Mouse (Mus musculus) embryonic facial prominence, embryonic 15.5 days (tissue): ENCODE data around the gene Il10rb. TPM values are rescaled to one million over a fixed set of nuclear protein-coding genes. Genes with fewer than 3 reads are reported as not detected.
A peak's percentile ranks its signal among the peaks of the same experiment; 100 is the strongest.
"Not testable (repeated sequence)": the region's sequence is repeated elsewhere in the genome, so short reads cannot be mapped to it uniquely, and the experiment has no call there.

Experiments used
- ATAC-seq: fragments of 200-750 bp; cut with Nextera tagmentation; 2 replicates; pipeline ENCODE4 v1.8.0; 2017; ENCODE audit warnings: low read depth, moderate TSS enrichment; ENCODE audit not compliant: insufficient number of reproducible peaks, low FRiP score, low TSS enrichment
- H3K27ac ChIP-seq: fragments of 300-500 bp; sonication (generic); replicated peaks from 2 replicates; pipeline ENCODE4 v1.5.1; 2015; ENCODE audit warnings: mild to moderate bottlenecking, inconsistent platforms
- H3K27me3 ChIP-seq: fragments of 300-500 bp; sonication (generic); 2 replicates; pipeline ENCODE4 v1.6.1; 2015; ENCODE audit warnings: inconsistent platforms
- H3K36me3 ChIP-seq: fragments of 300-500 bp; sonication (generic); 2 replicates; pipeline ENCODE4 v1.6.1; 2015; ENCODE audit warnings: mild to moderate bottlenecking, inconsistent platforms
- H3K4me1 ChIP-seq: fragments of 300-500 bp; sonication (generic); 2 replicates; pipeline ENCODE4 v1.6.1; 2015; ENCODE audit warnings: inconsistent platforms
- H3K4me2 ChIP-seq: fragments of 300-500 bp; sonication (generic); replicated peaks from 2 replicates; pipeline ENCODE4 v1.6.1; 2015; ENCODE audit warnings: mild to moderate bottlenecking, inconsistent platforms
- H3K4me3 ChIP-seq: fragments of 300-500 bp; sonication (generic); replicated peaks from 2 replicates; pipeline ENCODE4 v1.5.1; 2015; ENCODE audit warnings: mild to moderate bottlenecking, inconsistent platforms
- H3K9ac ChIP-seq: fragments of 300-500 bp; sonication (generic); 2 replicates; pipeline ENCODE4 v1.6.1; 2015; ENCODE audit warnings: inconsistent platforms
- H3K9me3 ChIP-seq: fragments of 300-500 bp; sonication (generic); replicated peaks from 2 replicates; pipeline ENCODE4 v1.6.1; 2016; ENCODE audit warnings: inconsistent platforms
- WGBS: fragments of 180-500 bp; shearing (Covaris S2); methylation state at CpG from one replicate; pipeline ENCODE4 v1.1.7; 2015; 5-methylcytosine and 5-hydroxymethylcytosine counted together
- polyA plus RNA-seq: library from polyadenylated mRNA; unstranded; fragments of >200 nt; fragmentation: Nextera tagmentation; extraction: Ambion mirVana; gene quantifications from 2 replicates; pipeline ENCODE4 v1.2.1, GENCODE M21; 2015

The Il10rb gene
- polyA plus RNA-seq, 1 experiment from 2014 or later: 37.0 TPM

DNA sequence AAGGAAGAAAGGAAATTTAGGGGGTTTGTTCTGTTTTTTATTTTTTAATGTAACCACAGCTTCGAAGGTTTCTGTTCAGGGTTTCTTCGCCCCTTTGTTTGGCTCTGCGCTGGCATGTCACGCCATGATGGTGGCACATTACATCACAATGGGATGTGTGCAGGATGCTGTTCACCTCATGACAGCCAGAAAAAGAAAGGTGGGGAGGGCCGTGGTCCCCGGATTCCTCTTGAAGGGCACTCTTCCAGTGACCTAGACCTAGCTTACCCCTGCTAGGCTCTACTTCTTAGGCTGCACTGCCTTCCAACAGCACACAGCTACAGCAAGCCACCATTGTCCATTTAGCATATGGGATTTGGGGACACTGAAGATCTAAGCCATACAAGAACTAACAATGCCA lies 19.9 kb downstream of the Il10rb start:
- H3K9ac ChIP-seq: no peak overlapping the region
- no peaks in the 10 kb centered on the region for H3K27me3 ChIP-seq
- ATAC-seq: no peak
- no peak overlapping the region for H3K4me2 ChIP-seq
- 93% methylated on average over 6 of the region's 6 CpGs for WGBS
- no peak overlapping the region for H3K4me3 ChIP-seq
- no peaks in the 10 kb centered on the region for H3K4me1 ChIP-seq
- H3K27ac ChIP-seq: no peak overlapping the region
- H3K36me3 ChIP-seq: peaks cover 47% of the 10 kb centered on the region
- H3K9me3 ChIP-seq: 0 out of 2 replicates have a peak, but pooled peaks cover 3% of the 10 kb centered on the region

- Histone ChIP-seq H3K9me3 (0 out of 2 replicates have a peak, but pooled peaks cover 3% of the 10 kb centered on the region), H3K4me2 (no peak overlapping the region), H3K9ac (no peak overlapping the region), H3K4me1 (no peaks in the 10 kb centered on the region), H3K27ac (no peak overlapping the region), H3K27me3 (no peaks in the 10 kb centered on the region), H3K4me3 (no peak overlapping the region), H3K36me3 (peaks cover 44% of the 10 kb centered on the region)
- 71% methylated on average over 4 of the region's 4 CpGs for WGBS
- ATAC-seq: no peak
These were observed 20.6 kb downstream of the Il10rb start for GRCm38 (mm10) chr16:91426586-91426985.

- H3K4me2 ChIP-seq: no peak overlapping the region
- H3K4me1 ChIP-seq: 0 out of 2 replicates have a peak, but pooled peaks cover under 1% of the 10 kb centered on the region
- H3K27me3 ChIP-seq: no peaks in the 10 kb centered on the region
- H3K27ac ChIP-seq: no peak overlapping the region
- no peak overlapping the region for H3K9ac ChIP-seq
- no peak for ATAC-seq
- H3K36me3 ChIP-seq: peaks cover 36% of the 10 kb centered on the region; the same call in 1 of the 2 replicates
- H3K4me3 ChIP-seq: no peak overlapping the region
- 70% methylated on average over 5 of the region's 5 CpGs for WGBS
- 0 out of 2 replicates have a peak, but pooled peaks cover 3% of the 10 kb centered on the region for H3K9me3 ChIP-seq
These were observed 21.5 kb downstream of the Il10rb start for GRCm38 (mm10) chr16:91427461-91427860.

DNA sequence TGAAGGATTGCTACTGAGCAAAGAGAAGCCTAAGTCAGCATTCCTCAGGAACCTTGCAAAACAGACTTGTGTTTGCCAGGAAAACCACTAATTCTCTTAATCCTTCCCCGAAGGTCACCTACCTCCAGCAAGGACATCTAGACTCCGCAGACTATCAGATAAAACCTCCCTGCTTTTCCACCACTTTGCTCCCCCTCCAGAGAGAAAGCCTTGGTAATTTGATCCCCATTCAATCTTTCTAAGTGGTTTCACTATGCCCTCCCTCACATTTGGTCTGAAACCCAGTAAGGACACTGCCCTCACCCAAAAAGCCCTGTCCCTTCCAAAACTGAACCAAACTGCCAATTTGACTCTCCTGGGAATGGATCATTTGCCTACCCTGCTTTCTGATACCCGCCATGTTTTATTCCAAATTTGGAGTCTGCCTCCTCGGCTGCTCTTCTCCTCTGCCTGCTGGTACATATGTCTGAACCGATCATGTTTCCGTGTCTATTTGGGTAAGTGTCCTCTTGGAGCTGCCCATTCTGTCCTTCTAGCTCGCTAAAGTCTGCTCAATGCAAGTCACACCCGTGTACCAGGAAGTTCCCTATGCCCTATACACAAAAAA lies 22.4 kb downstream of the Il10rb start:
- WGBS: 59% methylated on average over 8 of the region's 8 CpGs

DNA sequence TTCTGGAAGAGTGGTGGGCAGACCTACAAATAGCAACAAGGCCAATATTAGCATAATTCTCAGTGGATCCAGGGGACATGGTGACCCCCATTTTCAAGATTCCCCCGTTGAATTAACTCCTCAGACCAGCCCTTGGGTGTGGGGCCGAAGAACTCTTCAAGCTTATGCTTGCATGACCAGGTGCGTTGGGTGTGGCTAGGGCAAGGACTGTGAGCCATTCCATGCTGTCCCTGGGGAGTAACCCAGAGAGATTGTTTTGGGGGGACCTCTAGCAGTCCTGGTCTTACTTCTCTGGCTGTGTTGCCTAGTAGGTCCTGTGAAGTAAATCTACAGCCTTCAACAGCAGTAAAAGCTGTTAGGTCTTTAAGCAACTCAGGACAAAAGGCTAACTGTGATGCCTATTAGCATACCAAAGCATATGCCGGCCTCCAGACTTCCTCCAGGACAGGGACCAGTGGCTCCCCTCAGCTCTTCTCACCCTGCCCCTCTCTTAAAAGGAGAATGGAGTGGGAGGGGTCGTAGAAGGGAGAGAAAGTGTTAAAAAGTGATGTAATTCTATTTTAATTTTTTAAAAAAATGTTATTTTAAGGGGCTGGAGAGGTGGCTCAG lies 26.9 kb downstream of the Il10rb start:
- H3K4me2 ChIP-seq: no peak overlapping the region
- WGBS: 41% methylated on average over 5 of the region's 5 CpGs

More for the DNA sequence above, 22.4 kb downstream of the Il10rb start:
- Histone ChIP-seq H3K36me3 (peaks cover 28% of the 10 kb centered on the region; the same call in 1 of the 2 replicates), H3K4me1 (0 out of 2 replicates have a peak, but pooled peaks cover 5% of the 10 kb centered on the region), H3K9me3 (0 out of 2 replicates have a peak, but pooled peaks cover 3% of the 10 kb centered on the region), H3K27me3 (no peaks in the 10 kb centered on the region), H3K4me3 (no peak overlapping the region), H3K4me2 (no peak overlapping the region), H3K27ac (no peak overlapping the region), H3K9ac (no peak overlapping the region)
- no peak for ATAC-seq

GRCm38 (mm10) chr16:91433329-91433933 lies 27.5 kb downstream of the Il10rb start:
- H3K4me1 ChIP-seq: 0 out of 2 replicates have a peak, but pooled peaks cover 5% of the 10 kb centered on the region
- 0 out of 2 replicates have a peak, but pooled peaks cover 3% of the 10 kb centered on the region for H3K9me3 ChIP-seq
- 56% methylated on average over 8 of the region's 8 CpGs for WGBS
- H3K4me3 ChIP-seq: no peak overlapping the region
- H3K4me2 ChIP-seq: no peak overlapping the region
- ATAC-seq: no peak
- no peak overlapping the region for H3K9ac ChIP-seq
- no peak overlapping the region for H3K27ac ChIP-seq
- H3K36me3 ChIP-seq: no peaks in the 10 kb centered on the region
- H3K27me3 ChIP-seq: no peaks in the 10 kb centered on the region

More for the DNA sequence above, 26.9 kb downstream of the Il10rb start:
- Histone ChIP-seq H3K27me3 (no peaks in the 10 kb centered on the region), H3K4me3 (no peak overlapping the region), H3K27ac (no peak overlapping the region), H3K9ac (no peak overlapping the region), H3K36me3 (no peaks in the 10 kb centered on the region), H3K9me3 (0 out of 2 replicates have a peak, but pooled peaks cover 3% of the 10 kb centered on the region), H3K4me1 (0 out of 2 replicates have a peak, but pooled peaks cover 5% of the 10 kb centered on the region)
- no peak for ATAC-seq

GRCm38 (mm10) chr16:91434119-91434518 lies 28.2 kb downstream of the Il10rb start:
- 0 out of 2 replicates have a peak, but pooled peaks cover 1% of the 10 kb centered on the region for H3K9me3 ChIP-seq

DNA sequence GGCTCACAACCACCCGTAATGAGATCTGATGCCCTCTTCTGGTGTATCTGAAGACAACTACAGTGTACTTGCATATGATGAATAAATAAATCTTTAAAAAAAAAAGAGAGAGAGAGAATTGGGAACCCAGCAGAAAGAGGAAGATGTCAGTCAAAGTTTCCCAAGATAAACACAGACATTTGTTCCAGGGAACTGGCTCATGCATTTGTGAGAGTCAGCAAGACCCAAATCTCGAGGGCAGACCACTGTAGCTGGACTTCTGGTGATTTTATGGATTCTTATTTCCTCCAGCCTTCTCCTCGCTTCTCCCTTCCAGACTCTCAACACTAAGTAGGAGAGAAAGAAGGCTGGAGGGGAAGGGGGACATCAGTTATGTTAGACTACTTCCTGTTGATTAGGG lies 32.1 kb downstream of the Il10rb start:
- Histone ChIP-seq H3K4me1 (peaks cover 5% of the 10 kb centered on the region; the same call in 1 of the 2 replicates), H3K9me3 (no peaks in the 10 kb centered on the region), H3K27me3 (no peaks in the 10 kb centered on the region), H3K36me3 (no peaks in the 10 kb centered on the region), H3K9ac (no peak overlapping the region), H3K4me2 (no peak overlapping the region), H3K4me3 (no peak overlapping the region), H3K27ac (no peak overlapping the region)
- WGBS: 68% methylated on average over 3 of the region's 3 CpGs
- ATAC-seq: no peak

More at GRCm38 (mm10) chr16:91434119-91434518, 28.2 kb downstream of the Il10rb start:
- H3K27me3 ChIP-seq: no peaks in the 10 kb centered on the region
- H3K36me3 ChIP-seq: no peaks in the 10 kb centered on the region
- no peak overlapping the region for H3K9ac ChIP-seq
- ATAC-seq: no peak
- no peak overlapping the region for H3K4me2 ChIP-seq
- 0 out of 2 replicates have a peak, but pooled peaks cover 5% of the 10 kb centered on the region for H3K4me1 ChIP-seq
- no peak overlapping the region for H3K27ac ChIP-seq
- 89% methylated on average over 3 of the region's 3 CpGs for WGBS
- H3K4me3 ChIP-seq: no peak overlapping the region

- H3K9ac ChIP-seq, H3K9me3 ChIP-seq, H3K27me3 ChIP-seq, H3K36me3 ChIP-seq, H3K4me1 ChIP-seq, ATAC-seq, H3K4me3 ChIP-seq, H3K4me2 ChIP-seq, H3K27ac ChIP-seq: not testable (repeated sequence)
- WGBS: 62% methylated on average over 1 of the region's 1 CpGs
These were observed 32.6 kb downstream of the Il10rb start for GRCm38 (mm10) chr16:91438599-91438998.

GRCm38 (mm10) chr16:91441366-91441765 lies 35.4 kb downstream of the Il10rb start:
- Histone ChIP-seq H3K9me3 (no peaks in the 10 kb centered on the region), H3K4me2 (no peak overlapping the region), H3K36me3 (no peaks in the 10 kb centered on the region), H3K9ac (no peak overlapping the region), H3K4me1 (peaks cover 8% of the 10 kb centered on the region; the same call in 1 of the 2 replicates), H3K4me3 (no peak overlapping the region), H3K27me3 (no peaks in the 10 kb centered on the region), H3K27ac (no peak overlapping the region)
- 0 out of 2 replicates have a peak, but pooled peaks have one; percentile 43 for ATAC-seq
- 55% methylated on average over 7 of the region's 7 CpGs for WGBS

- H3K4me2 ChIP-seq: no peak overlapping the region
- H3K4me1 ChIP-seq: peaks cover 8% of the 10 kb centered on the region; the same call in 1 of the 2 replicates
- no peaks in the 10 kb centered on the region for H3K36me3 ChIP-seq
- no peaks in the 10 kb centered on the region for H3K9me3 ChIP-seq
- no peak overlapping the region for H3K27ac ChIP-seq
- no peaks in the 10 kb centered on the region for H3K27me3 ChIP-seq
- no peak overlapping the region for H3K4me3 ChIP-seq
- ATAC-seq: no peak
- no peak overlapping the region for H3K9ac ChIP-seq
- WGBS: 84% methylated on average over 7 of the region's 7 CpGs
These were observed 35.9 kb downstream of the Il10rb start for GRCm38 (mm10) chr16:91441811-91442240.
